Mouse (Mus musculus): ENCODE data around the gene C5ar2. TPM values are rescaled to one million over a fixed set of nuclear protein-coding genes. Genes with fewer than 3 reads are reported as not detected.
"Not testable (repeated sequence)": the region's sequence is repeated elsewhere in the genome, so short reads cannot be mapped to it uniquely, and the experiment has no call there.

C5ar2 gene
- polyA plus RNA-seq, 1 experiment, result 1.8 TPM

GRCm38 (mm10) chr7:16259110-16259590 lies 15.2 kb upstream of the C5ar2 start, which contains the start of gene C5ar1:
TSS of gene C5ar1 (minus strand) at chr7:16259540.
- no peaks in the 10 kb centered on the region for H3K27me3 ChIP-seq (ENCODE audit: control insufficient read depth, insufficient read depth, low read length)
- no peak for DNase-seq (ENCODE audit: low read depth in 1 of 2, low spot score in 2 of 2)
- no peak for TF ChIP-seq CTCF (IDR thresholded peaks at IDR 0.05; ENCODE audit: extremely low read depth, insufficient read depth, insufficient read length, insufficient replicate concordance)
- no peak for TF ChIP-seq POLR2A (IDR thresholded peaks at IDR 0.05; ENCODE audit: low read depth, low read length)
- no peaks in the 10 kb centered on the region for H3K4me1 ChIP-seq (ENCODE audit: control insufficient read depth, insufficient read depth, insufficient read length)
- 65% methylated on average over 5 of the region's 5 CpGs for WGBS
- H3K36me3 ChIP-seq (ENCODE audit: control insufficient read depth, insufficient read depth, low read length), result no peaks in the 10 kb centered on the region
- H3K4me3 ChIP-seq (ENCODE audit: extremely low read depth, insufficient read depth, insufficient read length), result 0 out of 2 replicates have a peak within 1 kb of the TSS, but pooled peaks have one; percentile 1
- H3K27ac ChIP-seq (ENCODE audit: insufficient read depth, low read length), result no peak within 1 kb of the TSS

DNA sequence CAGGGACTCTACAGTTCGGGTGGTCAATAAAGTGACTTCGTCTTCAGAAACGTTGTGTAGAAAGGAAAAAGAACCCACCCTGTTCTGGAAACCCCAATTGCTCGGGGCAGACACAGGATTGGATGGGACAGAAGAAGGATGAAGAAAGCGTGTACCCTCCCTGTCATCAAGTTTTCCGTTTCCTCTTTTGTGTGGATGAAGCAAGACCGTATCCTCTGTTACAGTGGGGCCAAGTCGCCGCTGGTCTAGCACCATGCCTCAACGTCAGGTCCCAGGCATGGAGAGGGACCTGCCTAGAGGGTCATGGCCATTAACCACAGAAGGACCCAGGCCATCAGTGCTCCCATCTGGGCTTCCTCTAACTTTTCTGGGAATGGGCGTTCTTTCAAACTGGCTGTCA lies 13.9 kb upstream of the C5ar2 start:
- no peak overlapping the region for H3K4me3 ChIP-seq (ENCODE audit: extremely low read depth, insufficient read depth, insufficient read length)
- 82% methylated on average over 11 of the region's 11 CpGs for WGBS
- H3K4me1 ChIP-seq (ENCODE audit: control insufficient read depth, insufficient read depth, insufficient read length), result no peaks in the 10 kb centered on the region
- peak overlapping the region; percentile 27; the same call in 1 of the 2 replicates for H3K27ac ChIP-seq (ENCODE audit: insufficient read depth, low read length)
- DNase-seq (ENCODE audit: low read depth in 1 of 2, low spot score in 2 of 2), result no peak
- H3K36me3 ChIP-seq (ENCODE audit: control insufficient read depth, insufficient read depth, low read length), result no peaks in the 10 kb centered on the region
- TF ChIP-seq POLR2A (IDR thresholded peaks at IDR 0.05; ENCODE audit: low read depth, low read length) (no peak), CTCF (IDR thresholded peaks at IDR 0.05; ENCODE audit: extremely low read depth, insufficient read depth, insufficient read length, insufficient replicate concordance) (no peak)
- no peaks in the 10 kb centered on the region for H3K27me3 ChIP-seq (ENCODE audit: control insufficient read depth, insufficient read depth, low read length)

DNA sequence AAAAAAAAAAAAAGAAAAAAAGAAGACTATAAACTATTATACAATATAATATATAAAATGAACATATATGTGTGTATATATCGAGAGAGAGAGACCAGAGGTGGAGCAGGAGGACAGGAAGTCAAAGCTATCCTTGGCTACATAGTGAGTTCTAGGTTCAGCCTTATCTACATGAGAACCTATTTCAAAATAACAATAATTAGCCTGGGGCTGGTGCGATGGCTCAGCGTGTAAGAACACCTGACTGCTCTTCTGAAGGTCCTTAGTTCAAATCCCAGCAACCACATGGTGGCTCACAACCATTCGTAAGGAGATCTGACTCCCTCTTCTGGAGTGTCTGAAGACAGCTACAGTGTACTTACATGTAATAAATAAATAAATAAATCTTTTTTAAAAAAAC lies 12.0 kb upstream of the C5ar2 start:
- not testable (repeated sequence) for DNase-seq (ENCODE audit: low read depth in 1 of 2, low spot score in 2 of 2); H3K4me1 ChIP-seq (ENCODE audit: control insufficient read depth, insufficient read depth, insufficient read length); H3K27ac ChIP-seq (ENCODE audit: insufficient read depth, low read length); H3K4me3 ChIP-seq (ENCODE audit: extremely low read depth, insufficient read depth, insufficient read length); H3K27me3 ChIP-seq (ENCODE audit: control insufficient read depth, insufficient read depth, low read length); H3K36me3 ChIP-seq (ENCODE audit: control insufficient read depth, insufficient read depth, low read length)
- 88% methylated on average over 4 of the region's 4 CpGs for WGBS

GRCm38 (mm10) chr7:16254195-16254594 lies 10.2 kb upstream of the C5ar2 start:
- TF ChIP-seq POLR2A (IDR thresholded peaks at IDR 0.05; ENCODE audit: low read depth, low read length) (no peak), CTCF (IDR thresholded peaks at IDR 0.05; ENCODE audit: extremely low read depth, insufficient read depth, insufficient read length, insufficient replicate concordance) (no peak)
- no peaks in the 10 kb centered on the region for H3K27me3 ChIP-seq (ENCODE audit: control insufficient read depth, insufficient read depth, low read length)
- H3K4me1 ChIP-seq (ENCODE audit: control insufficient read depth, insufficient read depth, insufficient read length), result 0 out of 2 replicates have a peak, but pooled peaks cover 4% of the 10 kb centered on the region
- DNase-seq (ENCODE audit: low read depth in 1 of 2, low spot score in 2 of 2), result no peak
- WGBS, result 7% methylated on average over 4 of the region's 4 CpGs
- no peak overlapping the region for H3K4me3 ChIP-seq (ENCODE audit: extremely low read depth, insufficient read depth, insufficient read length)
- no peak overlapping the region for H3K27ac ChIP-seq (ENCODE audit: insufficient read depth, low read length)
- no peaks in the 10 kb centered on the region for H3K36me3 ChIP-seq (ENCODE audit: control insufficient read depth, insufficient read depth, low read length)

GRCm38 (mm10) chr7:16250687-16251086 lies 6.7 kb upstream of the C5ar2 start:
- 5% methylated on average over 5 of the region's 5 CpGs for WGBS
- TF ChIP-seq CTCF (IDR thresholded peaks at IDR 0.05; ENCODE audit: extremely low read depth, insufficient read depth, insufficient read length, insufficient replicate concordance) (no peak), POLR2A (IDR thresholded peaks at IDR 0.05; ENCODE audit: low read depth, low read length) (no peak)
- Histone ChIP-seq H3K27ac (ENCODE audit: insufficient read depth, low read length) (peak overlapping the region; percentile 10; the same call in 1 of the 2 replicates), H3K4me3 (ENCODE audit: extremely low read depth, insufficient read depth, insufficient read length) (no peak overlapping the region), H3K27me3 (ENCODE audit: control insufficient read depth, insufficient read depth, low read length) (no peaks in the 10 kb centered on the region), H3K36me3 (ENCODE audit: control insufficient read depth, insufficient read depth, low read length) (no peaks in the 10 kb centered on the region), H3K4me1 (ENCODE audit: control insufficient read depth, insufficient read depth, insufficient read length) (peaks cover 5% of the 10 kb centered on the region; the same call in 1 of the 2 replicates)
- no peak for DNase-seq (ENCODE audit: low read depth in 1 of 2, low spot score in 2 of 2)

DNA sequence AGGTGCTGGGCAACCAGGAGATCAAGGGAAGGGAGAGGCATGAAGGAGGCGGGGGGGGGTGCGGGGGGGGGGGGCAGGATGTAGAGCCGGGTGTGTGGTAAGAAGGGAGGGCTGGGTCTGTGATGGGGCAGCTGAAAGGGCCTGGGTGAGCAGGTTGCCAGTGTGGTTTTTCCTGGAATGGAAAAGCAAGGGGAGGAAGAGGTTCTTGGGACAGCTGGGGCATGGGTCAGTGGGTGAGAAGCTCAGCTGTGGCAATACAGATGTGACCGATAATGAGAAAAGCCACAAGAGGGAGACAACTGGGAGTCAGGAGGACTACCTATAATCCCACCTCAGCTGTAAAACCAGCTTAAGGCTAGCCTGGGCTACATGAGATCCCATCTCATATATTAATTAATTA lies 2.0 kb upstream of the C5ar2 start:
- Histone ChIP-seq H3K27me3 (ENCODE audit: control insufficient read depth, insufficient read depth, low read length) (no peaks in the 10 kb centered on the region), H3K4me1 (ENCODE audit: control insufficient read depth, insufficient read depth, insufficient read length) (peaks cover 14% of the 10 kb centered on the region; the same call in 1 of the 2 replicates), H3K27ac (ENCODE audit: insufficient read depth, low read length) (no peak overlapping the region), H3K36me3 (ENCODE audit: control insufficient read depth, insufficient read depth, low read length) (no peaks in the 10 kb centered on the region), H3K4me3 (ENCODE audit: extremely low read depth, insufficient read depth, insufficient read length) (no peak overlapping the region)
- WGBS, result 5% methylated on average over 2 of the region's 4 CpGs
- TF ChIP-seq CTCF (IDR thresholded peaks at IDR 0.05; ENCODE audit: extremely low read depth, insufficient read depth, insufficient read length, insufficient replicate concordance) (no peak), POLR2A (IDR thresholded peaks at IDR 0.05; ENCODE audit: low read depth, low read length) (no peak)
- no peak for DNase-seq (ENCODE audit: low read depth in 1 of 2, low spot score in 2 of 2)

DNA sequence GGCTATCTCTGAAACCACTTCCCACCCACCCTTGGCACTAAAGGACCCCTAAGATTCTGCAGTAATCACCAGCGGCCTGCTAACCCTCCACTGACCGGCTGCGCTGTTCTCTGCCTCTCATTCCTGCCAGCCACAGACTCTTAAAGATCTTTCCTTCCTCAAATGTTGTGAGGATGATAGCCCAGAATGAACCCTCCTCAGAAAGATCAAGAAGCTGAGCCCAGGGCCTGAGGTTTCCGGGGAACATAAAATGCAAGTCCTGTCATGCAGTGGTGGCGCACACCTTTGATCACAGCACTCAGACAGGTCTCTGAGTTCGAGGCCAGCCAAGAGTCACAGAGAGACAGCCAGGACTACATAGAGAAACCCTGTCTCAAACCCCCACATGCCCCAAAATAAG lies 1.8 kb downstream of the C5ar2 start:
- TF ChIP-seq POLR2A (IDR thresholded peaks at IDR 0.05; ENCODE audit: low read depth, low read length) (no peak), CTCF (IDR thresholded peaks at IDR 0.05; ENCODE audit: extremely low read depth, insufficient read depth, insufficient read length, insufficient replicate concordance) (no peak)
- H3K36me3 ChIP-seq (ENCODE audit: control insufficient read depth, insufficient read depth, low read length), result no peaks in the 10 kb centered on the region
- WGBS, result 39% methylated on average over 6 of the region's 6 CpGs
- no peak for DNase-seq (ENCODE audit: low read depth in 1 of 2, low spot score in 2 of 2)
- no peak overlapping the region for H3K4me3 ChIP-seq (ENCODE audit: extremely low read depth, insufficient read depth, insufficient read length)
- H3K27ac ChIP-seq (ENCODE audit: insufficient read depth, low read length), result peak overlapping the region; percentile 30
- H3K4me1 ChIP-seq (ENCODE audit: control insufficient read depth, insufficient read depth, insufficient read length), result peaks cover 16% of the 10 kb centered on the region
- no peaks in the 10 kb centered on the region for H3K27me3 ChIP-seq (ENCODE audit: control insufficient read depth, insufficient read depth, low read length)
